30 mouse cellular contexts compared by ENCODE assay signal in genomic region chr6:19215124-19215523, GRCm38 (mm10).
DNase-seq lines count a peak whose midpoint lies in the region; ATAC-seq lines count a peak whose summit lies in the region.
"Had no signal": no experiment of that assay in that cellular context is flagged by ENCODE, and none has a peak within 500 bp of the region (broad histone marks: within the 10 kb centered on the region; RNA-seq: fewer than 3 reads in every experiment).

No protein-coding gene starts in this region.

- H3K4me2 ChIP-seq in hindbrain, embryonic 16.5 days (ENCODE audit: low read length): no peak overlapping the region
- no peak overlapping the region for H3K4me2 ChIP-seq in hindbrain, embryonic 13.5 days
- H3K4me2 ChIP-seq in midbrain, embryonic 15.5 days: no peak overlapping the region
- H3K4me2 ChIP-seq: embryonic facial prominence, embryonic 13.5 days; heart, embryonic 15.5 days; hindbrain, embryonic 15.5 days; liver, embryonic 13.5 days; lung, embryonic 14.5 days; midbrain, embryonic 13.5 days; neural tube, embryonic 12.5 days; stomach, embryonic 15.5 days had no signal

- DNase-seq in cerebellum, adult 11 months: peak; percentile 56
- DNase-seq in cerebellum, adult 8-10 months: peak; percentile 47
- DNase-seq in cerebellum, postnatal 36 days: peak; percentile 49 to 58
- DNase-seq in retina, postnatal 1 day: no peak
- DNase-seq: adrenal gland, adult 8-10 months; B cell, adult 2 months; embryo, embryonic 11 days; gastrocnemius, adult 2 months; heart, postnatal 36 days; kidney, adult 9 months; kidney, postnatal 25 days; liver, embryonic 13.5 days; lung, embryonic 14.5 days; right cerebral cortex, postnatal 4 days; thymus, adult 18-20 months; thymus, postnatal 4 days had no signal

- no peak overlapping the region for H3K27ac ChIP-seq in hindbrain, embryonic 16.5 days (ENCODE audit: low read depth, low read length)
- no peak overlapping the region for H3K27ac ChIP-seq in hindbrain, embryonic 13.5 days
- no peak overlapping the region for H3K27ac ChIP-seq in midbrain, embryonic 15.5 days
- H3K27ac ChIP-seq: embryonic facial prominence, embryonic 13.5 days; gastrocnemius, adult 2 months; heart, embryonic 15.5 days; hindbrain, embryonic 15.5 days; layer of hippocampus, adult 2 months; liver, embryonic 13.5 days; midbrain, embryonic 13.5 days; neural tube, embryonic 12.5 days; stomach, embryonic 15.5 days had no signal

- H3K36me3 ChIP-seq in hindbrain, embryonic 16.5 days (ENCODE audit: control insufficient read depth, insufficient read depth, low read length): no peaks in the 10 kb centered on the region
- H3K36me3 ChIP-seq in hindbrain, embryonic 13.5 days: no peaks in the 10 kb centered on the region
- no peaks in the 10 kb centered on the region for H3K36me3 ChIP-seq in midbrain, embryonic 15.5 days (replicated peaks)
- H3K36me3 ChIP-seq: embryonic facial prominence, embryonic 13.5 days; G1E; heart, embryonic 15.5 days; hindbrain, embryonic 15.5 days; liver, embryonic 13.5 days; midbrain, embryonic 13.5 days; neural tube, embryonic 12.5 days; stomach, embryonic 15.5 days had no signal

- no peaks in the 10 kb centered on the region for H3K27me3 ChIP-seq in hindbrain, embryonic 16.5 days (replicated peaks; ENCODE audit: control insufficient read depth, insufficient read depth, low read length)
- H3K27me3 ChIP-seq in hindbrain, embryonic 13.5 days: no peaks in the 10 kb centered on the region
- H3K27me3 ChIP-seq in midbrain, embryonic 15.5 days (replicated peaks): no peaks in the 10 kb centered on the region
- H3K27me3 ChIP-seq: CH12.LX; embryonic facial prominence, embryonic 13.5 days; heart, embryonic 15.5 days; hindbrain, embryonic 15.5 days; liver, embryonic 13.5 days; midbrain, embryonic 13.5 days; neural tube, embryonic 12.5 days; stomach, embryonic 15.5 days had no signal

- H3K9me3 ChIP-seq in hindbrain, embryonic 16.5 days (ENCODE audit: control insufficient read depth, low read length): no peaks in the 10 kb centered on the region
- H3K9me3 ChIP-seq in hindbrain, embryonic 13.5 days: no peaks in the 10 kb centered on the region
- H3K9me3 ChIP-seq in midbrain, embryonic 15.5 days: no peaks in the 10 kb centered on the region
- H3K9me3 ChIP-seq: embryonic facial prominence, embryonic 13.5 days; G1E; heart, embryonic 15.5 days; hindbrain, embryonic 15.5 days; liver, embryonic 13.5 days; midbrain, embryonic 13.5 days; neural tube, embryonic 12.5 days; stomach, embryonic 15.5 days had no signal

- ATAC-seq in hindbrain, embryonic 16.5 days: 0 out of 2 replicates have a peak, but pooled peaks have one; percentile 61
- no peak for ATAC-seq in hindbrain, embryonic 13.5 days (ENCODE audit: low FRiP score)
- no peak for ATAC-seq in midbrain, embryonic 15.5 days (replicated peaks)
- ATAC-seq: intestine, embryonic 16.5 days; midbrain, embryonic 13.5 days had no signal

- no peak overlapping the region for H3K9ac ChIP-seq in hindbrain, embryonic 16.5 days (ENCODE audit: low read depth, low read length)
- no peak overlapping the region for H3K9ac ChIP-seq in hindbrain, embryonic 13.5 days
- H3K9ac ChIP-seq in midbrain, embryonic 15.5 days: no peak overlapping the region
- H3K9ac ChIP-seq: embryonic facial prominence, embryonic 13.5 days; heart, embryonic 15.5 days; hindbrain, embryonic 15.5 days; liver, embryonic 13.5 days; lung, embryonic 14.5 days; midbrain, embryonic 13.5 days; neural tube, embryonic 12.5 days; stomach, embryonic 15.5 days had no signal

- no peak overlapping the region for H3K4me3 ChIP-seq in hindbrain, embryonic 16.5 days (ENCODE audit: low read length)
- no peak overlapping the region for H3K4me3 ChIP-seq in hindbrain, embryonic 13.5 days
- H3K4me3 ChIP-seq in midbrain, embryonic 15.5 days: no peak overlapping the region
- H3K4me3 ChIP-seq: embryonic facial prominence, embryonic 13.5 days; erythroblast, embryonic 14.5 days; gastrocnemius, adult 2 months; heart, embryonic 15.5 days; hindbrain, embryonic 15.5 days; layer of hippocampus, adult 2 months; liver, embryonic 13.5 days; midbrain, embryonic 13.5 days; neural tube, embryonic 12.5 days; stomach, embryonic 15.5 days had no signal

- H3K4me1 ChIP-seq in hindbrain, embryonic 16.5 days (ENCODE audit: control insufficient read depth, insufficient read depth, low read depth, low read length): no peaks in the 10 kb centered on the region
- H3K4me1 ChIP-seq in hindbrain, embryonic 13.5 days (replicated peaks): no peaks in the 10 kb centered on the region
- no peaks in the 10 kb centered on the region for H3K4me1 ChIP-seq in midbrain, embryonic 15.5 days
- H3K4me1 ChIP-seq: embryonic facial prominence, embryonic 13.5 days; heart, embryonic 15.5 days; hindbrain, embryonic 15.5 days; liver, embryonic 13.5 days; midbrain, embryonic 13.5 days; neural tube, embryonic 12.5 days; stomach, embryonic 15.5 days had no signal

- WGBS in hindbrain, embryonic 16.5 days: 67% methylated on average over 1 of the region's 1 CpGs
- 86% methylated on average over 1 of the region's 1 CpGs for WGBS in hindbrain, embryonic 13.5 days
- 74% methylated on average over 1 of the region's 1 CpGs for WGBS in midbrain, embryonic 15.5 days
